Mouse (Mus musculus) cortical plate, adult 2 months (tissue): ENCODE results near the gene Wnt2b.

Experiments
- CTCF ChIP-seq: fragments of 200-500 bp; IDR thresholded peaks from 2 replicates; pipeline ENCODE4 v1.5.1; 2011; ENCODE audit warnings: mild to moderate bottlenecking, control low read depth, low read length; ENCODE audit not compliant: insufficient read depth; ENCODE audit errors: extremely low read depth
- POLR2A ChIP-seq: fragments of 200-500 bp; IDR thresholded peaks from 2 replicates; pipeline ENCODE4 v1.6.1; 2011; ENCODE audit warnings: mild to moderate bottlenecking, low read length, control low read depth; ENCODE audit not compliant: insufficient read depth; ENCODE audit errors: extremely low read depth

DNA sequence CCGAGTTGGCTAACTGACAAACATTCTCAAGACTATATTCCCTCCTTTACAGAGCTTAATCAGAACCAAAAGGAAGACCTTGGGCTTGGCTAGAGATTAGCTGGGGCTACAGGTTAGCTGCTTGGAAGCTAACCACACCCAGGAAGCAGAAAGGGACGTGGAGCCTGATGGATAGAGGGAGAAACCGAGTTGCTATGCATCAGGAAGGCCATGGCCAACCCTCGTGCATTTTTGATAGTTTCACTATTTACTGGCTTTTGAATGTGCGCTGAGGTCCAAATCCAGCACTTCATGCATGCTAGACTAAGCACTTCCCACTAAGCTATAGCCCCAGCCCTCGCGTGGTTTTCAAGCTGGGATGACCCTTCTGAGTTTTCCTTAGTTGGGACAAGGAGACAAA is 34.0 kb upstream of the Wnt2b start:
- TF ChIP-seq CTCF (no peak), POLR2A (no peak)
